Mouse (Mus musculus): ENCODE measurements around the gene Smpd3. TPM values are rescaled to one million over a fixed set of nuclear protein-coding genes. Genes with fewer than 3 reads are reported as not detected.

Gene Smpd3
- polyA plus RNA-seq, 1 experiment = 31.9 TPM

DNA sequence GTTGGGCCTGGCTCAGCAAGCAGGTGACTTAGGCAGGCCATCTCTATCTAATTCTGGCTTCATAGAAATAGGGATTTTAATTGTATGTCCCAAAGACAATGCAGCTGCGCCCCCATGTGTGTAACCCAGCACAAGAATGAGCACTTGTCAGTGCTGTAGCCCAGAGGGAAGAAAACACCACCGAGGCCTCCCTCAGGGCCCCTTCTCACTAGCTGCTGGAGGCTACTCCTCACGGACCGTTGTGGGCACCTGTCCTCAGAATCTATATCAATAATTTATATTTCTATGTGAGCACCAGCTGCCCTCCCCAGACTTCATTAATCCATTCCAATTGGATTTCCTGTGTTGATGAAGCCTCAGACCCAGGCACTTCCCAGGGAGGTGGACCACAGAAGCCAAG is 76.9 kb downstream of the Smpd3 start:
- TF ChIP-seq CTCF (IDR thresholded peaks at IDR 0.05; ENCODE audit: extremely low read depth, insufficient read depth, low read length) (no peak), POLR2A (IDR thresholded peaks at IDR 0.05; ENCODE audit: extremely low read depth, insufficient read depth, low read length) (no peak)
- H3K4me3 ChIP-seq (ENCODE audit: insufficient read depth, low read length) = no peak overlapping the region
- no peaks in the 10 kb centered on the region for H3K4me1 ChIP-seq (ENCODE audit: control insufficient read depth, insufficient read depth, low read length)
- H3K27ac ChIP-seq (ENCODE audit: insufficient read depth, low read length) = no peak overlapping the region

DNA sequence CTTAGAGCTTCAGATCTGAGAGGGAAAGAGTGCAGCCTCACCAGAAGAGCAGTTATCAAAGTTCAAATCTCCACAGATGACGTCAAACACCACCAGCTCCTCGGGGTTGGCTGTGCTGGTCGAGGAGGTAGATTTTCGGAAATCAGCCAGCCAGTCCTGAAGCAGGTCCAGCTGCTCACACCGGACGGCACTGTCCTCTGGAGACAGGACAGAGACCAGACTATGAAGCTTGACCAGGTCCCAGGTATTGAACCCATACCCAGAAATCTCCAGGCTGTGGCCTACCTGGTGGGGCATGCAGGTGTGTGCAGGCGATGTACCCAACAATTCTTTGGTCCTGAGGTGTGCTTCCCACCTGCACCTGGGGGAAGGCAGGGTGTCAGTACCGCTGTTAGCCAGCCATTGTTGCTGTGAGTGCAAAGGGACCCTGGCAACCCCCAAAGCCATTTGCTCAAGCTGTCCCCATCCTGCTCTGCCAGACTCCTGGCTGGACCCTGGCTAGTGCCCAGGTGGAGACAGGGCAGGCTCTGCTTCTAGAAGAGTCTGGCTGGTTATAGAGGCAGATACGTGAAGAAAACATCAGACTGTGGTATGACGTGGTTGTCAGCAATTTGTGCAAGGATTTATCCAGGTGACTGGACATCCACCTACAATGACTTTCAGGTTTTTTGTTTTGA is 78.1 kb downstream of the Smpd3 start:
- Histone ChIP-seq H3K4me1 (ENCODE audit: control insufficient read depth, insufficient read depth, low read length) (no peaks in the 10 kb centered on the region), H3K4me3 (ENCODE audit: insufficient read depth, low read length) (no peak overlapping the region), H3K27ac (ENCODE audit: insufficient read depth, low read length) (no peak overlapping the region)
- no peak for TF ChIP-seq POLR2A (IDR thresholded peaks at IDR 0.05; ENCODE audit: extremely low read depth, insufficient read depth, low read length)
- no peak for TF ChIP-seq CTCF (IDR thresholded peaks at IDR 0.05; ENCODE audit: extremely low read depth, insufficient read depth, low read length)

DNA sequence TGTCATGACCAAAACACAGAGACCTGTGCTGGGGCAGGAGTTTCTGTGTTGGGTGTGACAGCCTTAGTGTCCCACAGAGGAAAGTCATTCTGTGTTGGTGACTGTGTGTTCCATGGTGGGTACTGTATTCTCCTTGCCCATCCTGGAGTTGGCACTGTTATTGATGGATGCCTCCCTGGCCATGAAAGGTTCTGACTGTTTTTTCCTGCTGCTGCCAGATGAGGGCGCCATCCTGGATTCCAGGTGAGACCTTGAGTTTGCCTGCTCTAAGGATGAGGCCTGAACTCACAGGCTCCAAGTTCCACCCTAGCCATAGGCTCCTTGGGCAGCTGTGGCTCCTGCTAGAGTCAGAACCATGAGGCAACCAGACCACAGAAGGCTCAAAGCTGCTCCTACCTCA is 79.6 kb downstream of the Smpd3 start:
- TF ChIP-seq CTCF (IDR thresholded peaks at IDR 0.05; ENCODE audit: extremely low read depth, insufficient read depth, low read length) = peak; percentile 37; the same call in 1 of the 2 replicates
- TF ChIP-seq POLR2A (IDR thresholded peaks at IDR 0.05; ENCODE audit: extremely low read depth, insufficient read depth, low read length) = no peak
- no peaks in the 10 kb centered on the region for H3K4me1 ChIP-seq (ENCODE audit: control insufficient read depth, insufficient read depth, low read length)
- H3K4me3 ChIP-seq (ENCODE audit: insufficient read depth, low read length) = no peak overlapping the region
- no peak overlapping the region for H3K27ac ChIP-seq (ENCODE audit: insufficient read depth, low read length)

DNA sequence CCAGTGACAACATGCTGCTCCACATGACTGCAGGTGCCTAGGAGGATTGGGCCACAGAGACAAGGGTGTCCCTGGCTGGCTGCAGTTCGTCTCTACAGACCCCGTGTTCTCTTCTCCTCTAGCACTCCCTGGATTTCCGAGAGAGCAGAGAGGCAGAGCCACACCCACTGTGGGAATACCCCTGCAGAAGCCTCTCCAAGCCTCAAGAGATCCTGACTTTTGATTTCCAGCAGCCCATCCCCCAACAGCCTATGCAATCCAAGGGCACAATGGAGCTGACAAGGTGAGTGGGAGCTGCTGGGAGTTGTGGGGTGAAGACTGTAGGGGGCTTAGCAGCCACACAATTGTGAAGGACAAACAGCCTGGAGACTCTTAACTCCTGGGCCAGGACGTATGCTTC is 87.6 kb downstream of the Smpd3 start:
- H3K4me1 ChIP-seq (ENCODE audit: control insufficient read depth, insufficient read depth, low read length) = peaks cover 1% of the 10 kb centered on the region; the same call in 1 of the 2 replicates
- no peak overlapping the region for H3K4me3 ChIP-seq (ENCODE audit: insufficient read depth, low read length)
- TF ChIP-seq CTCF (IDR thresholded peaks at IDR 0.05; ENCODE audit: extremely low read depth, insufficient read depth, low read length) = no peak
- TF ChIP-seq POLR2A (IDR thresholded peaks at IDR 0.05; ENCODE audit: extremely low read depth, insufficient read depth, low read length) = no peak
- H3K27ac ChIP-seq (ENCODE audit: insufficient read depth, low read length) = no peak overlapping the region

DNA sequence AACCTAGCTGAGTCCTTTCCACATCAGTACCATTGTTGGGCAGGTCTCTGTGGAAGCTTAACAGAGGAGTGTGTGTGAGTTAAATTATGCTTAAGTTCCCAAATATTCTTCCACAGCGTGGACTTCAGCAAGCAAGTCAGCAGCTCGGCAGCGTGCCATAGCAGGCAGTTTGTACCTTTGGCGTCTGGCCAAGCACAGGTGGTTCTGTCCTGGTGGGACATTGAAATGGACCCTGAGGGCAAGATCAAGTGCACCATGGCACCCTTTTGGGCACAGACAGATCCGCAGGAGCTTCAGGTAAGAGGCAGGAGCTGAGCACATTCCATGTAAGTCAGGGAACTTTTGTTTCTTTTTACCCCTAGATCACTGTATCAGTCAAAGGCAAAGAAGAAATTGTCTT is 100.7 kb downstream of the Smpd3 start:
- Histone ChIP-seq H3K4me3 (ENCODE audit: insufficient read depth, low read length) (no peak overlapping the region), H3K27ac (ENCODE audit: insufficient read depth, low read length) (no peak overlapping the region), H3K4me1 (ENCODE audit: control insufficient read depth, insufficient read depth, low read length) (no peaks in the 10 kb centered on the region)
- TF ChIP-seq CTCF (IDR thresholded peaks at IDR 0.05; ENCODE audit: extremely low read depth, insufficient read depth, low read length) (no peak), POLR2A (IDR thresholded peaks at IDR 0.05; ENCODE audit: extremely low read depth, insufficient read depth, low read length) (no peak)

DNA sequence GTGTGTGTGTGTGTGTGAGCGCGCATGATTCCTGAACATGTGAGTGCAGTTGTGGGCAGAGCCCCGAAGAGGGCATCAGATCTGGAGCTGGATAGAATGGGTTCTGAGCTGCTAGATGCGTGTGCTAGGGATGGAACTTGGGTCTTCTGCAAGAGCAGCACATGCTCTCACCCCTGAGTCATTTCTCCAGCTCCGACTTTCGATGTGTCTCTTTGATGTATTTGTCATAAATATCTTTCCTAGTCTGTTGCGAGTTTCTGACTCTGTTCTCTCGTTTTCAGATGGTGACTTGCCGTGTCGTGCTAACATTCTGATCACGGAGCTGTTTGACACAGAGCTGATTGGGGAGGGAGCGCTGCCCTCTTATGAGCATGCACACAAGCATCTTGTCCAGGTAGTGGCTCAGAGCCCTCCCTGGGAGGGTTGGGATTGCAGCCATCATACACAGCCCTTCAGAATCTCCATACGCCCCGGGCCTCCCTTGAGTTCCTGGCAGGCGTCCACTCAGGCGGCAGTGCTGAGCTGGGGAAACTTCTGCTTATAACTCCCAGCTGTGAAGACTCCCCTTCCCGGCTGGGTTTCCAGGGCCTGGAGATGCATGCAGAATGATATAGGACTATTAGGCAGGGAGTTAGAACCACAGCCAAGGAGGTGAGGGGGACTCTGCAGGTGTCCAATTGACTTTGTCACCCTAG is 103.1 kb downstream of the Smpd3 start:
- H3K27ac ChIP-seq (ENCODE audit: insufficient read depth, low read length) = no peak overlapping the region
- no peak overlapping the region for H3K4me3 ChIP-seq (ENCODE audit: insufficient read depth, low read length)
- H3K4me1 ChIP-seq (ENCODE audit: control insufficient read depth, insufficient read depth, low read length) = no peaks in the 10 kb centered on the region
- TF ChIP-seq CTCF (IDR thresholded peaks at IDR 0.05; ENCODE audit: extremely low read depth, insufficient read depth, low read length) = no peak
- no peak for TF ChIP-seq POLR2A (IDR thresholded peaks at IDR 0.05; ENCODE audit: extremely low read depth, insufficient read depth, low read length)

DNA sequence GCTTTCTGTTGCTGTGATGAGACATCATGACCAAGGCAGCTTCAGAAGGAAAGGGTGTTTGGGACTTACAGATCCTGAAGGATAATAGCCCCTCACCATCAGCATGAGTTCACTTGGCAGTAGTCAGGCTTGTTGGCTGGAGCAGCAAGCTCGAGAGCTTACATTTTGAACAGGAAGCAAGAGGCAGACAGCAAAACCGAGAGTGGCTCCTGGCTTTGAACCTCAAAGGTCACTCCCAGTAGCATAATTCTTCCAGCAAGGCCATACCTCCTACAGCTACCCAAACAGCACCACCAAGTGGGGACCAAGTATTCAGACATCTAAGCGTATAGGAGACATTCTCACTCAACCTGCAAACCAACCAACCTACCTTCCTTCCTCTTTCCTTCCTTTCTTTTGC is 105.0 kb downstream of the Smpd3 start:
- Histone ChIP-seq H3K4me3 (ENCODE audit: insufficient read depth, low read length) (no peak overlapping the region), H3K27ac (ENCODE audit: insufficient read depth, low read length) (no peak overlapping the region)

DNA sequence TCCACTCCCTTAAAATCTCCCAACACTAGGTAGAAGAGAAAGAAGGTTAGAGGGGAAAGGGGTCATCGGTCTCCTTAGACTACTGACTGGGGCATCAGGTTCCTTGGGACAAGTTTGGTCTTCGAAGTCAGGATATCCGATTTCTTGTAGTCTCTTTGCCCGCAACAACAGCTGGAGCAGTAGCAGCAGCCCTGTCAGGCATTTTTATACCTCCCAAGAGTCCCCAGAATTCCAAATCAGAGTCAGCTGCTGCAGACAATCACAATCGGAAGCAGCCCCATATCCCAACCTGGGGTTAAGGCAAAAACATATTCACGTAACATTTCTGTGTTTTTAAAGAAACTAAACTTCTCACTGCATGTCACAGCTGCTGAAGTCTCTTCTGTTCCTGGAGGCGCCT is 106.3 kb downstream of the Smpd3 start:
- TF ChIP-seq POLR2A (IDR thresholded peaks at IDR 0.05; ENCODE audit: extremely low read depth, insufficient read depth, low read length) = no peak
- no peak for TF ChIP-seq CTCF (IDR thresholded peaks at IDR 0.05; ENCODE audit: extremely low read depth, insufficient read depth, low read length)
- Histone ChIP-seq H3K4me1 (ENCODE audit: control insufficient read depth, insufficient read depth, low read length) (no peaks in the 10 kb centered on the region), H3K4me3 (ENCODE audit: insufficient read depth, low read length) (no peak overlapping the region), H3K27ac (ENCODE audit: insufficient read depth, low read length) (no peak overlapping the region)

More for the DNA sequence above, 105.0 kb downstream of the Smpd3 start:
- TF ChIP-seq POLR2A (IDR thresholded peaks at IDR 0.05; ENCODE audit: extremely low read depth, insufficient read depth, low read length) (no peak), CTCF (IDR thresholded peaks at IDR 0.05; ENCODE audit: extremely low read depth, insufficient read depth, low read length) (no peak)
- no peaks in the 10 kb centered on the region for H3K4me1 ChIP-seq (ENCODE audit: control insufficient read depth, insufficient read depth, low read length)

DNA sequence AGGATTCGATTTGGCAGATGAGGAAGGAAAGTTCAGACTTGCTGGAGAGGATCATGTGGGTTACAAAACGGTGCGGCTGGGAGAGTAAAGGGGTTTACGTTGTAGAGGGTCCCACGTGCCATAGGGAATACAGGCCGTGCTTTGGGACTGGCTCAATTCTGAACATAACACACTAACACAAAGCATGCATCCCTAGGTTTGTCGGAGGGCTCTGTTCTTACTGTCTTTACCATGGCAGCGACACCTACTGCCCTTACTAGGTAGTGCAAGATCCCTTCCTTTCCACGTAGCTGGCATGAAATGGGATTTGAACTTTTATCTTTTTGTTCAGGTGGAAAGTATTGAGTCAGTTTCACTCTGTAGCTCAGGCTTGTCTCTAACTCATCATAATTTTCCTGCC is 111.2 kb downstream of the Smpd3 start:
- no peak overlapping the region for H3K27ac ChIP-seq (ENCODE audit: insufficient read depth, low read length)
- no peak overlapping the region for H3K4me3 ChIP-seq (ENCODE audit: insufficient read depth, low read length)
- H3K4me1 ChIP-seq (ENCODE audit: control insufficient read depth, insufficient read depth, low read length) = no peaks in the 10 kb centered on the region
- peak; percentile 89 for TF ChIP-seq CTCF (IDR thresholded peaks at IDR 0.05; ENCODE audit: extremely low read depth, insufficient read depth, low read length)
- TF ChIP-seq POLR2A (IDR thresholded peaks at IDR 0.05; ENCODE audit: extremely low read depth, insufficient read depth, low read length) = no peak

DNA sequence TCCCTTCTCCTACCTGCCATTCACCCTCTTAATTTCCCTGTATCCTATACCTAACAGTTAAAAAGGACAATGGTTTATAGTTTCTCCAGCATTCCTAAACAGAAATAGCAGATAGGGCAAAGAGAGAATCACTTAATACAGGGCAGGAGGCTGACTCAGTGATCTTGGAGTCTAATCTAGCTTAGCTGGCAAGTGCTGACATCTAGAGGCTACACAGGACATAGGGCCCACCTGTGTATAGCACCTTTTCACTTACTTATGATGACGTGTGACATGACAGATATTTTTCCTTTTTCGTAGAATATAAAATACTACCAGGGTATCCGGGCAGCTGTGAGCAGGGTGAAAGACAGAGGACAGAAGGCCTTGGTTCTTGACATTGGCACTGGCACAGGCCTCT is 118.2 kb downstream of the Smpd3 start:
- no peak overlapping the region for H3K4me3 ChIP-seq (ENCODE audit: insufficient read depth, low read length)
- H3K4me1 ChIP-seq (ENCODE audit: control insufficient read depth, insufficient read depth, low read length) = no peaks in the 10 kb centered on the region
- H3K27ac ChIP-seq (ENCODE audit: insufficient read depth, low read length) = no peak overlapping the region
- TF ChIP-seq CTCF (IDR thresholded peaks at IDR 0.05; ENCODE audit: extremely low read depth, insufficient read depth, low read length) = 0 out of 2 replicates have a peak, but pooled peaks have one; percentile 15
- TF ChIP-seq POLR2A (IDR thresholded peaks at IDR 0.05; ENCODE audit: extremely low read depth, insufficient read depth, low read length) = no peak

Measured in cortical plate, adult 2 months (tissue).